In the genomic region with DNA sequence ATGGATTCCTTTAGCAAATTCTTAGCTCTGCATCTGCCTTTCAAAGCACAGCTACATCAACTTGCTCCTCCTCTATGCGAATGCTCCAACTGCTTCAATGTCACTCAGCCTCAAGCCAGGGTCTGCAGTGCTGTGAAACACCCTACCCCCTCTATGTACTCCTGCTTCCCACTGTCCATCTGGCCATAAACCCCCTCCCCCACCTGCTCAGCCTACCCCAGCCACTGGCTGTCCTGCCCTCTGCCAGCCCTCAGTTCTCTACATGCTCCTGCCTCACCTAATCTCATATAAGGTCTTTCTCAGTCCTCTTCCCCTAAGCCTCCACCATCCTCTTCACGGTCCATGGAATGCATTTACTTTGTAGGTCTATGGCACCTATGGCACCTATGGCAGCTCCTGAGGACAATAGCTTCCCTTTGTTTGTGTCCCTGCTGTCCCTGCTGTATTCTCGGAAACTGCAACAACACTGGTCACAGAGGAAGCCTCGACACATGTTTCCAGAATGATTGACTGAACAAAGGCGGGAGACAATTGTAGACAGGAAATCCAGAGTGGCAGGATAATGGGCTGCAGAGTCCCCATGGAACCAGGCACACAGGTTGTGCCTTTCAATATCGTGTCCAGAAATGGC, we compare ENCODE assay signal across 20 mouse cellular contexts.
DNase-seq lines count a peak whose midpoint lies in the region; ATAC-seq and TF ChIP-seq lines count a peak whose summit lies in the region.
"Had no signal": no experiment of that assay in that cellular context is flagged by ENCODE, and none has a peak within 500 bp of the region (broad histone marks: within the 10 kb centered on the region; RNA-seq: fewer than 3 reads in every experiment).

No protein-coding gene starts in this region.

- H3K9ac ChIP-seq in midbrain, embryonic 16.5 days (ENCODE audit: low read depth, low read length): no peak overlapping the region
- H3K9ac ChIP-seq in hindbrain, postnatal 0 days (replicated peaks; ENCODE audit: low read length): no peak overlapping the region; the same call in 1 of the 2 replicates

- peak overlapping the region; percentile 74 for H3K27ac ChIP-seq in midbrain, embryonic 10.5 days (replicated peaks)
- H3K27ac ChIP-seq in midbrain, embryonic 16.5 days (ENCODE audit: low read length): no peak overlapping the region
- peak overlapping the region; percentile 84; the same call in 1 of the 2 replicates for H3K27ac ChIP-seq in hindbrain, postnatal 0 days

- H3K4me2 ChIP-seq in midbrain, embryonic 16.5 days (ENCODE audit: low read length): no peak overlapping the region
- no peak overlapping the region for H3K4me2 ChIP-seq in hindbrain, postnatal 0 days (ENCODE audit: low read depth, low read length)
- H3K4me2 ChIP-seq: heart, embryonic 11.5 days; liver, embryonic 11.5 days had no signal

- no peaks in the 10 kb centered on the region for H3K36me3 ChIP-seq in midbrain, embryonic 10.5 days
- no peaks in the 10 kb centered on the region for H3K36me3 ChIP-seq in midbrain, embryonic 16.5 days (ENCODE audit: control insufficient read depth, insufficient read depth, low read length)
- no peaks in the 10 kb centered on the region for H3K36me3 ChIP-seq in hindbrain, postnatal 0 days (ENCODE audit: insufficient read depth, low read length)

- no peak for TF ChIP-seq CTCF in hindbrain, postnatal 0 days (IDR thresholded peaks at IDR 0.05; ENCODE audit: low read depth)

- no peak for ATAC-seq in midbrain, embryonic 16.5 days
- ATAC-seq in hindbrain, postnatal 0 days: no peak
- ATAC-seq: activated CD4-positive, CD25-positive, alpha-beta regulatory T cell, adult 4 months; lung, postnatal 0 days had no signal

- no peaks in the 10 kb centered on the region for H3K9me3 ChIP-seq in midbrain, embryonic 10.5 days (replicated peaks)
- H3K9me3 ChIP-seq in midbrain, embryonic 16.5 days (replicated peaks; ENCODE audit: control insufficient read depth, low read length, poor library complexity, severe bottlenecking): no peaks in the 10 kb centered on the region
- H3K9me3 ChIP-seq in hindbrain, postnatal 0 days (ENCODE audit: low read length): no peaks in the 10 kb centered on the region

- 33% methylated on average over 6 of the region's 6 CpGs for WGBS in midbrain, embryonic 10.5 days
- 18% methylated on average over 6 of the region's 6 CpGs for WGBS in midbrain, embryonic 16.5 days
- 36% methylated on average over 6 of the region's 6 CpGs for WGBS in hindbrain, postnatal 0 days

- H3K4me1 ChIP-seq in midbrain, embryonic 10.5 days: peaks cover 53% of the 10 kb centered on the region
- H3K4me1 ChIP-seq in midbrain, embryonic 16.5 days (ENCODE audit: control insufficient read depth, insufficient read depth, low read length): peaks cover 32% of the 10 kb centered on the region
- H3K4me1 ChIP-seq in hindbrain, postnatal 0 days (ENCODE audit: insufficient read depth, low read length): peaks cover 21% of the 10 kb centered on the region
- H3K4me1 ChIP-seq: megakaryocyte, embryonic 14.5 days had no signal

- peak; percentile 35 to 42 for DNase-seq in cerebellum, postnatal 14 days
- DNase-seq in cerebellum, adult 18-20 months: no peak
- DNase-seq in midbrain, embryonic 10.5 days (ENCODE audit: low spot score): peak; percentile 52
- DNase-seq in hindbrain, postnatal 0 days (ENCODE audit: low spot score): no peak
- DNase-seq in urinary bladder, postnatal 10 days (ENCODE audit: low spot score): no peak
- no peak for DNase-seq in right cerebral cortex, postnatal 36 days (ENCODE audit: low spot score in 2 of 2)
- DNase-seq in T-cell, adult 2 months (ENCODE audit: low spot score): no peak
- DNase-seq: adrenal gland, postnatal 36 days; heart, postnatal 36 days; kidney, adult 11 months; kidney, postnatal 14 days; layer of hippocampus, adult 9-11 months; right cerebral cortex, postnatal 4 days; thymus, adult 18-20 months had no signal

- H3K27me3 ChIP-seq in midbrain, embryonic 10.5 days (ENCODE audit: low read depth, poor library complexity, severe bottlenecking): peaks cover 69% of the 10 kb centered on the region
- H3K27me3 ChIP-seq in midbrain, embryonic 16.5 days (ENCODE audit: control insufficient read depth, insufficient read depth, low read depth, low read length): no peaks in the 10 kb centered on the region
- H3K27me3 ChIP-seq in hindbrain, postnatal 0 days (ENCODE audit: insufficient read depth, low read length): no peaks in the 10 kb centered on the region
- H3K27me3 ChIP-seq: megakaryocyte, embryonic 14.5 days had no signal

- no peak overlapping the region for H3K4me3 ChIP-seq in midbrain, embryonic 10.5 days
- H3K4me3 ChIP-seq in midbrain, embryonic 16.5 days (ENCODE audit: low read depth, low read length): no peak overlapping the region
- H3K4me3 ChIP-seq in hindbrain, postnatal 0 days (ENCODE audit: low read length): no peak overlapping the region
- H3K4me3 ChIP-seq: megakaryocyte, embryonic 14.5 days had no signal

Comparison
In these comparisons a context has a peak if more than half of its experiments do, and no peak if none do; other contexts are left out.
1. DNase-seq: peak in cerebellum, postnatal 14 days (2 of 2) and midbrain, embryonic 10.5 days (single experiment); none in cerebellum, adult 18-20 months (0 of 2), hindbrain, postnatal 0 days (single experiment), urinary bladder, postnatal 10 days (single experiment), right cerebral cortex, postnatal 36 days (0 of 2) and T-cell, adult 2 months (single experiment).